Mouse (Mus musculus) midbrain, postnatal 0 days (tissue): ENCODE results near the gene Nfkbia. TPM values are rescaled to one million over a fixed set of nuclear protein-coding genes. Genes with fewer than 3 reads are reported as not detected.
A peak's percentile ranks its signal among the peaks of the same experiment; 100 is the strongest.

Experiments used
- ATAC-seq: fragments of 200-750 bp; cut with Nextera tagmentation; 2 replicates; pipeline ENCODE4 v1.8.0; 2017; ENCODE audit warnings: moderate number of reproducible peaks, mild to moderate bottlenecking, moderate TSS enrichment, moderate library complexity; ENCODE audit not compliant: low FRiP score
- DNase-seq: peaks from one replicate; pipeline ENCODE4 v3.0.0-alpha.2; 2015; ENCODE audit warnings: low spot score
- H3K27ac ChIP-seq: fragments of 300-500 bp; sonication (generic); 2 replicates; pipeline ENCODE4 v1.5.1; 2014; ENCODE audit warnings: low read depth, mild to moderate bottlenecking, low read length, mixed read lengths
- H3K27me3 ChIP-seq: fragments of 300-500 bp; sonication (generic); 2 replicates; pipeline ENCODE4 v1.6.1; 2014; ENCODE audit warnings: low read length, control low read depth, mixed read lengths; ENCODE audit not compliant: insufficient read depth
- H3K36me3 ChIP-seq: fragments of 300-500 bp; sonication (generic); 2 replicates; pipeline ENCODE4 v1.6.1; 2014; ENCODE audit warnings: low read length, control low read depth, mixed read lengths; ENCODE audit not compliant: insufficient read depth
- H3K4me1 ChIP-seq: fragments of 300-500 bp; sonication (generic); 2 replicates; pipeline ENCODE4 v1.6.1; 2014; ENCODE audit warnings: mild to moderate bottlenecking, control low read depth, antibody characterized with exemption, low read length, mixed read lengths; ENCODE audit not compliant: insufficient read depth
- H3K4me2 ChIP-seq: fragments of 300-500 bp; sonication (generic); 2 replicates; pipeline ENCODE4 v1.6.1; 2014; ENCODE audit warnings: low read depth, mild to moderate bottlenecking, low read length, mixed read lengths; ENCODE audit not compliant: poor library complexity, severe bottlenecking
- H3K4me3 ChIP-seq: fragments of 300-500 bp; sonication (generic); 2 replicates; pipeline ENCODE4 v1.5.1; 2014; ENCODE audit warnings: low read depth, mild to moderate bottlenecking, low read length, moderate library complexity
- H3K9ac ChIP-seq: fragments of 300-500 bp; sonication (generic); replicated peaks from 2 replicates; pipeline ENCODE4 v1.6.1; 2014; ENCODE audit warnings: mild to moderate bottlenecking, low read length, moderate library complexity, mixed read lengths; ENCODE audit not compliant: poor library complexity, severe bottlenecking
- H3K9me3 ChIP-seq: fragments of 300-500 bp; sonication (generic); 2 replicates; pipeline ENCODE4 v1.6.1; 2016; ENCODE audit warnings: low read length, control low read depth
- CTCF ChIP-seq: IDR thresholded peaks from 2 replicates; pipeline ENCODE4 v1.5.1; 2016; ENCODE audit warnings: antibody characterized with exemption, mild to moderate bottlenecking
- WGBS: fragments of 180-500 bp; shearing (Covaris S2); extraction: QIAGEN DNeasy Blood & Tissue Kit; methylation state at CpG from one replicate; pipeline ENCODE4 v1.1.7; 2014; 5-methylcytosine and 5-hydroxymethylcytosine counted together
- polyA plus RNA-seq: library from polyadenylated mRNA; unstranded; fragments of >200 nt; fragmentation: Nextera tagmentation; extraction: Ambion mirVana; gene quantifications from 2 replicates; pipeline ENCODE4 v1.2.1, GENCODE M21; 2015
- total RNA-seq: library from RNA; depleted of rRNA; stranded (reverse); fragments of >200 nt; gene quantifications from 2 replicates; pipeline ENCODE4 v1.2.3, GENCODE M21; 2014

Nfkbia gene
- total and polyA plus RNA-seq, 2 experiments from 2014 or later: 40.8 to 77.3 TPM

DNA sequence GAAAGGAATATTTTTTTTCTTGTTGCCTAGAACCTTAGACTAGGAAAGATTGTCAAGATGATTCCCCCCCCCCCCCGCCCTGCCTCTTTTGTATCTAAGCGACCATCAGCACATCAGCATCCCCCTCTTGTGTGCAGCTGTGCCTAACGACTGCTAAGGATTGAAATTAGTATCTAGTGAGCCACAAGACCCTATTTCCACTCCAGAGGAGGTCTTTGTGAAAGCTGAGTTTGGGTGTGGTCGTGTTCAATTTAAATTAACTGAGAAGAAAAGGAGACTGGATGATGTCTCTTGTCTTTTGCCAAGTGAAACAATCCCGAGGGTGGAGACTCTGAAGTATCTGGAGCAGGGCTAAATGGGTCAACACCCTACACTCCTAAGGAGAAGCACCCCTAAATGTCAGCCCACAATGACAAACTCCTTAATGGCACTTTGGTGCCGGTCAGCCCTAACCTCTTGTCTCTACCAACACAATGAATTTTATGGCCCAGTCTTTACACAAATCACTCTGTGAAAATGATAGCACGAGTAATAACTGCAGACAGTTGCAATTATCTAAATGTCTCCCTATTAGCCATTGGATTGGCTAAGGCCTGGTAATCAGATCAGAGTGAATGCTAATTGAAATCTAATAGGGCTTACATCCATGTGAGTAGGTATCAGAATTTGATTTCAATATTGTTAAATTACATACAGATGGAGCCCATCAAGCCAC, 13.0 kb upstream of the Nfkbia start:
- 54% methylated on average over 7 of the region's 7 CpGs for WGBS
- no peaks in the 10 kb centered on the region for H3K27me3 ChIP-seq
- H3K4me1 ChIP-seq: no peaks in the 10 kb centered on the region
- TF ChIP-seq CTCF: no peak
- ATAC-seq (0 out of 2 replicates have a peak, but pooled peaks have one; percentile 9), DNase-seq (no peak)
- no peak overlapping the region for H3K4me2 ChIP-seq
- H3K27ac ChIP-seq: no peak overlapping the region
- H3K4me3 ChIP-seq: no peak overlapping the region
- no peaks in the 10 kb centered on the region for H3K36me3 ChIP-seq
- H3K9me3 ChIP-seq: no peaks in the 10 kb centered on the region
- H3K9ac ChIP-seq: no peak overlapping the region

DNA sequence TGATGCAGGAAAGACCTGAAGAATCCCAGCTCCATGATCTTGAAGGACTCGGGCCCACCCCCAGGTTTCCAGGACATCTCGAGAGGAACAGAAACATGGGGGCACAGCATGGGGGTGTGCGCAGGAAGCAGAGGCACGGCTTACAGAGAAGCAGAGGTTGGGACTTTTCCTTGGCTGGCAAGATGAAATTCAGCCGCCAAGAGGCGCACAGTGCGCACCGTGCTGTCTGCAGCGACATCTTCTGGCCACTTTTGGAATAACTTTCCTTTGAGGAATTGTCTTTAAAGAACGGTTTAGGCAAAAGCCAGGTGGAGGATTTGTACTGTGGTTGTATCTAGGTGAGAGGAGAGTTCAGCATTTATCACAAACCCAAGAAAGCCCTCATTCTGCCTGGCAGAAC, 6.6 kb upstream of the Nfkbia start:
- H3K4me2 ChIP-seq: no peak overlapping the region
- 1% methylated on average over 10 of the region's 10 CpGs for WGBS
- H3K9me3 ChIP-seq: no peaks in the 10 kb centered on the region
- H3K27ac ChIP-seq: no peak overlapping the region
- DNase-seq (peak; percentile 89), ATAC-seq (peak; percentile 75)
- peak; percentile 99 for TF ChIP-seq CTCF
- H3K9ac ChIP-seq: no peak overlapping the region
- no peaks in the 10 kb centered on the region for H3K27me3 ChIP-seq
- no peaks in the 10 kb centered on the region for H3K4me1 ChIP-seq
- no peaks in the 10 kb centered on the region for H3K36me3 ChIP-seq
- no peak overlapping the region for H3K4me3 ChIP-seq

GRCm38 (mm10) chr12:55497737-55498136, 5.3 kb upstream of the Nfkbia start:
- H3K9me3 ChIP-seq: no peaks in the 10 kb centered on the region
- H3K27ac ChIP-seq: no peak overlapping the region
- no peak overlapping the region for H3K4me2 ChIP-seq
- no peak for TF ChIP-seq CTCF
- 67% methylated on average over 8 of the region's 8 CpGs for WGBS
- no peak overlapping the region for H3K9ac ChIP-seq
- H3K4me3 ChIP-seq: no peak overlapping the region
- ATAC-seq: no peak
- H3K36me3 ChIP-seq: no peaks in the 10 kb centered on the region
- DNase-seq: no peak
- no peaks in the 10 kb centered on the region for H3K27me3 ChIP-seq
- no peaks in the 10 kb centered on the region for H3K4me1 ChIP-seq

DNA sequence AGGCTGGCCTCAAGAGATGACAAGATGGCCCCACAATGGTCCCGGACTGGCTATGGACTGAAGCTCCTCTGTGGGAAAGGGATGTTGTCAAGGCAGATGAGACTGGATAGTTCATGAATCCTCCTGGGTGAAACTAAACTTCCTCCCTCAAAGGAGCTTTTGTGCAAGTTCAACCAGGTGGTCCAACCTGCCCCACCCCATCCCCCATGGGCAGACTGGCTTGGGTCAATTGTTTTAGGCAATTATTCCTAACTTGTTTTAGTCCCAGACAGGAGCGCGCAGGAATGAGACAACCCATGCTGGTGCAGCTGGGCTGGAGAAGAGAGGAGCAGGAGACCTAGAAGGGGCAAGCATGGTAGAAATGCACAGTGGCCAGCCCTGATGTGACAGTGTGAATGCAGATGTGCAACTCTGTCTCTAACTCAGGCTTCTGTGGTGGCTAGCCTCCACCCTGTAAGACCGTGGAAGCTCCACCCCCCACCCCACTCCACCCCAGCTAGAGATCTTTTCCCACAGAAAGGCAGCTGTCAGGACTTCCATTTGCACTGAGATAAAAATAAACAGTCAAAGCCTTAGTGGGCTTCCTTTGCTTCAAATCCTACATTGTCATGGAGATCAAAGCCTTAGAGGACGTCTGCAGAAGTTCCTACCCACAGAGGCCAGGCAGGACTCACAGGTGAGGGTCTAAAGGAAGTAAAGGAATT, 3.6 kb upstream of the Nfkbia start:
- H3K9ac ChIP-seq: no peak overlapping the region
- H3K27me3 ChIP-seq: no peaks in the 10 kb centered on the region
- 74% methylated on average over 5 of the region's 5 CpGs for WGBS
- H3K4me3 ChIP-seq: no peak overlapping the region
- H3K4me1 ChIP-seq: peaks cover 2% of the 10 kb centered on the region; the same call in 1 of the 2 replicates
- no peaks in the 10 kb centered on the region for H3K36me3 ChIP-seq
- H3K9me3 ChIP-seq: no peaks in the 10 kb centered on the region
- no peak overlapping the region for H3K4me2 ChIP-seq
- ATAC-seq (no peak), DNase-seq (no peak)
- H3K27ac ChIP-seq: no peak overlapping the region
- TF ChIP-seq CTCF: no peak

DNA sequence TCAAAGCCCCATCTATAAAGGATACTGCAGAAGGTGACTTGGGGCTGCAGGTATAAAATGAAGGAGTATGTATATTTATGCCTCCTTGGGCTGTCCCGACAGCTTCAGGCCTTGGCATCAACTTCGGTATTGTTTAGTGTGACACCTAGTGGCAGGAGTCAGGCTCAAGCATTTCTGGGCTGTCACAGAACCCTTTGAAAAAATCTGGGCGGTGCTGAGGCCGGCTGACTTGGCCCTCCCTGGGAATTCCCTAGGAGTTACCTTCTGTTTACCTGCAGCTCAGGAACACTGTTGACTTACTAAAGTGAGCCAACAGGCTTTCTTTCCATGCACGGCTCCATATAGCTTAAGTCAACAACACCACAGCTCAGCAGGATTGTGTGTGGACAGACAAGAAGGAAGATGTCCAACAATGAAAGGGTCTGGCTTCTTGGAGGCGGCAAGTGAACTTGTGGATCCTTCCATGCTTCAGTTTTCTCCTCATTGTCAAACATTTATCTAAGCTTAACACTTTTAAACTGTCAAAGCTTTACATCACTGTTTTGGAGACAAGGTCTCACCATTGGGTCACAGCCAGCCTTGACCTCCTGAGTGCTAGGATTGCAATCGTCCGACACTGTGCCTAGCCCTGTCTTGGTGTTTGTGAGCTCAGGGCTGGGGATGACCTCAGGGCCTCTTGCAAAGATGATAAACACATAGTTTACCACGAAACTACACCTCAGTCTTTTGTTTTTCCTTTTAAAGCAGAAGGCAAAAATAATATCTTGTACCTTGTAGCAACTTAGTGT, 2.9 kb upstream of the Nfkbia start:
- H3K4me3 ChIP-seq: no peak overlapping the region
- no peak overlapping the region for H3K9ac ChIP-seq
- WGBS: 37% methylated on average over 9 of the region's 9 CpGs
- DNase-seq (peak; percentile 87), ATAC-seq (no peak)
- TF ChIP-seq CTCF: peak; percentile 82
- peaks cover 4% of the 10 kb centered on the region; the same call in 1 of the 2 replicates for H3K4me1 ChIP-seq
- no peak overlapping the region for H3K27ac ChIP-seq
- no peaks in the 10 kb centered on the region for H3K9me3 ChIP-seq
- peaks cover 3% of the 10 kb centered on the region for H3K36me3 ChIP-seq
- H3K4me2 ChIP-seq: no peak overlapping the region
- no peaks in the 10 kb centered on the region for H3K27me3 ChIP-seq
